Mouse (Mus musculus) hindbrain, postnatal 0 days (tissue): ENCODE data around the gene Ccr4. TPM values are rescaled to one million over a fixed set of nuclear protein-coding genes. Genes with fewer than 3 reads are reported as not detected.

Experiments used
- ATAC-seq: fragments of 200-750 bp; cut with Nextera tagmentation; 2 replicates; pipeline ENCODE4 v1.8.0; 2017; ENCODE audit warnings: mild to moderate bottlenecking, moderate TSS enrichment, moderate library complexity
- DNase-seq: peaks from one replicate; pipeline ENCODE4 v3.0.0-alpha.2; 2015; ENCODE audit warnings: low spot score
- H3K27ac ChIP-seq: fragments of 300-500 bp; sonication (generic); 2 replicates; pipeline ENCODE4 v1.5.1; 2014; ENCODE audit warnings: mild to moderate bottlenecking
- H3K27me3 ChIP-seq: fragments of 300-500 bp; sonication (generic); 2 replicates; pipeline ENCODE4 v1.6.1; 2014; ENCODE audit warnings: low read length, mixed read lengths; ENCODE audit not compliant: insufficient read depth
- H3K36me3 ChIP-seq: fragments of 300-500 bp; sonication (generic); 2 replicates; pipeline ENCODE4 v1.6.1; 2014; ENCODE audit warnings: low read length, mixed read lengths; ENCODE audit not compliant: insufficient read depth
- H3K4me1 ChIP-seq: fragments of 300-500 bp; sonication (generic); 2 replicates; pipeline ENCODE4 v1.6.1; 2014; ENCODE audit warnings: antibody characterized with exemption, low read length, mixed read lengths; ENCODE audit not compliant: insufficient read depth
- H3K4me2 ChIP-seq: fragments of 300-500 bp; sonication (generic); 2 replicates; pipeline ENCODE4 v1.6.1; 2014; ENCODE audit warnings: low read depth, mild to moderate bottlenecking, low read length, moderate library complexity, mixed read lengths
- H3K4me3 ChIP-seq: fragments of 300-500 bp; sonication (generic); 2 replicates; pipeline ENCODE4 v1.5.1; 2014; ENCODE audit warnings: low read length
- H3K9ac ChIP-seq: fragments of 300-500 bp; sonication (generic); replicated peaks from 2 replicates; pipeline ENCODE4 v1.6.1; 2014; ENCODE audit warnings: mild to moderate bottlenecking, low read length, moderate library complexity, mixed read lengths
- H3K9me3 ChIP-seq: fragments of 300-500 bp; sonication (generic); 2 replicates; pipeline ENCODE4 v1.6.1; 2016; ENCODE audit warnings: low read length, mixed read lengths
- CTCF ChIP-seq: IDR thresholded peaks from 2 replicates; pipeline ENCODE4 v1.5.1; 2016; ENCODE audit warnings: antibody characterized with exemption, control low read depth, low read depth
- WGBS: fragments of 180-500 bp; shearing (Covaris S2); extraction: QIAGEN DNeasy Blood & Tissue Kit; methylation state at CpG from one replicate; pipeline ENCODE4 v1.1.7; 2014; 5-methylcytosine and 5-hydroxymethylcytosine counted together
- polyA plus RNA-seq: library from polyadenylated mRNA; unstranded; fragments of >200 nt; fragmentation: Nextera tagmentation; extraction: Ambion mirVana; gene quantifications from 2 replicates; pipeline ENCODE4 v1.2.1, GENCODE M21; 2015
- total RNA-seq: library from RNA; depleted of rRNA; stranded (reverse); fragments of >200 nt; gene quantifications from 2 replicates; pipeline ENCODE4 v1.2.3, GENCODE M21; 2014

Gene Ccr4
- total and polyA plus RNA-seq, 2 experiments from 2014 or later: not detected

DNA sequence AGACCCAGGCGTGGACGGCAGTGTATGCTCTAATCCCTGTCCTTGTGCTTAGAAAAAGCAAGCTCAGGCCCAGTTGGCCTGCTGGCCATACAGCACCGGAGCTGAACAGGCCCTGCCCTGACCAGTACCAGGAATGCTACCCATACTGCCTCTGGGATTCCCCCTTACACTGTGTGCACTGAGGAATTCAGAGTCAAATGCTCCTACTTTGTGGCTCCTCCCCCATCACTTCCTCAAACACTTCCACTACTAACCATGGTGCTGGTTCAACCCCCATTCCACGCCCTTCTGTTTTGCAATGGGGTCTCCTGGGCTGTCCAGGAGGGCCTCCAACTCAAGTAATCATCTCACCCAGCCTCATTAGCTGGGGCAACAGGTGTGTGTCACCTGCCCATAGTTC lies 29.1 kb upstream of the Ccr4 start:
- H3K4me1 ChIP-seq: no peaks in the 10 kb centered on the region
- 76% methylated on average over 4 of the region's 4 CpGs for WGBS

DNA sequence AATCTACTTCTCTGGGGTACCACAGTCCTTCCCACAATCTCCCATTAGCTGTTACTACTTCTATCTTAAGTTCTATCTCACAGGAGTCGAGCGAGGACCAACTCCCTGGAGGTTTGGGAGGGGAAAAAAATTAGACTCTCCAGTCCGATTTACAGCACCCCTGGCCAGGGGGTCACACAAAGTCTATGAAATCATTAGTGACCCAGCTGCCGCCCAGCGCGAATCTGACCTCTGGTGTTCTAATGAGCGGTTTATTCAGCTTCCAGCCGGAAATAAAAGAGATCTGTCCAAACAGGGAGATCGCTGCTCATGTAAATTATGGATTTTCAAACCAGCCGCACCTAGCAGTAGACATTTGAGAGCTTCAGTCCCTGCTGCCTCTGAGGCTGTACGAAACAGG lies 26.6 kb upstream of the Ccr4 start:
- Histone ChIP-seq H3K27me3 (no peaks in the 10 kb centered on the region), H3K9ac (no peak overlapping the region), H3K4me1 (no peaks in the 10 kb centered on the region), H3K36me3 (no peaks in the 10 kb centered on the region), H3K9me3 (no peaks in the 10 kb centered on the region), H3K4me2 (no peak overlapping the region), H3K27ac (no peak overlapping the region), H3K4me3 (no peak overlapping the region)
- no peak for TF ChIP-seq CTCF
- WGBS: 35% methylated on average over 11 of the region's 11 CpGs
- DNase-seq (no peak), ATAC-seq (no peak)

More for the DNA sequence above, 29.1 kb upstream of the Ccr4 start:
- Histone ChIP-seq H3K27ac (no peak overlapping the region), H3K4me3 (no peak overlapping the region), H3K4me2 (no peak overlapping the region), H3K27me3 (no peaks in the 10 kb centered on the region), H3K9ac (no peak overlapping the region), H3K9me3 (no peaks in the 10 kb centered on the region), H3K36me3 (no peaks in the 10 kb centered on the region)
- DNase-seq: no peak
- no peak for TF ChIP-seq CTCF
- no peak for ATAC-seq

DNA sequence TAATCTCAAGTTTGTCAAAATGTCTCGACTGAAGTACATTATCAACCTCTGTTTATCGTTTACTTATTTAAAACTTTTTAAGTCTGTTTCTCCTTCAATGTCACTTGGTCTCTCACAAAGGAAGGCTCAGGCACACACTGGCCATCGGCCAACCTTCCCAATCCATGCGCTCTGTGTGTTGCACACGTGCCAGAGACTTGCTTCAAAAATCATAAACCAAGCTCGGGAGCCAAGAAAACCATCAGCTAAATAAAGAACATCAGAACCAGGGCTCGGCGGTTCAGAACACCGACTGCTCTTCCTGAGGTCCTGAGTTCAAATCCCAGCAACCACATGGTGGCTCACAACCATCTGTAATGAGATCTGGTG lies 23.9 kb upstream of the Ccr4 start:
- Histone ChIP-seq H3K36me3 (no peaks in the 10 kb centered on the region), H3K9me3 (no peaks in the 10 kb centered on the region), H3K4me3 (no peak overlapping the region), H3K27ac (no peak overlapping the region), H3K9ac (no peak overlapping the region), H3K4me2 (no peak overlapping the region), H3K27me3 (no peaks in the 10 kb centered on the region), H3K4me1 (no peaks in the 10 kb centered on the region)
- no peak for TF ChIP-seq CTCF
- DNase-seq (no peak), ATAC-seq (no peak)
- 25% methylated on average over 9 of the region's 9 CpGs for WGBS

DNA sequence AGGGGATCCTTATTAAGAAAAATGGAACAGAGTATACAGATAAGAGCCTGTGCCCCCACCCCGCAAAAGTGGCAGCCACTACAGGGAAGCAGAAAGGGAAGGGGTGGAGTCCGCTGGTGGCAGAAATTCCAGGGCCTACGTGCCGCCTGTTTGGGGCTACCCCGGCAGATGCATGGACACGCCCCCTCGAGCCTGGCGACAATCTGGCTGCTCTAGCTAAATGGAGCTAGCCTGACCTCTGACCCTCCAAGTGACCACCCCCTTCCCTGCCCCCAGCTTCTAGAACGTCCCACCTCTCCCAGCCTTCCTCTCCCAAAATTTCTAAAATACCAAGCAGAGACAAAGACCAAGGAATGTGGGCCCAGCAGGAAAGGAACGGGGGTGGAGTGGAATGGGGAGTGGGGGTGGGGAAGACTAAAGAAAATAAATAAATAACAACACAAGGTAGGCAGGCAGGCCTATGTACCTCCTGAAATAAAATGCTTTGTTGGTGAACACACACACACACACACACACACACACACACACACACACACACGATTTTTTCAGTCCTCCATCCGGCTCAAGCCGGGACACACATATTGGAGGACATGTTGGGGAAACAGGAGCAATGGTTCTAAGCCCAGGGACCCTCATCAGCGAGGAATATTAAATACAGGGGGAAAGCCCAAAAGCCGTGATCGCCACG lies 23.4 kb upstream of the Ccr4 start:
- DNase-seq (no peak), ATAC-seq (no peak)
- Histone ChIP-seq H3K4me3 (no peak overlapping the region), H3K9me3 (no peaks in the 10 kb centered on the region), H3K27ac (no peak overlapping the region), H3K4me1 (no peaks in the 10 kb centered on the region), H3K27me3 (no peaks in the 10 kb centered on the region), H3K4me2 (no peak overlapping the region), H3K36me3 (no peaks in the 10 kb centered on the region), H3K9ac (no peak overlapping the region)
- 15% methylated on average over 17 of the region's 17 CpGs for WGBS
- no peak for TF ChIP-seq CTCF

DNA sequence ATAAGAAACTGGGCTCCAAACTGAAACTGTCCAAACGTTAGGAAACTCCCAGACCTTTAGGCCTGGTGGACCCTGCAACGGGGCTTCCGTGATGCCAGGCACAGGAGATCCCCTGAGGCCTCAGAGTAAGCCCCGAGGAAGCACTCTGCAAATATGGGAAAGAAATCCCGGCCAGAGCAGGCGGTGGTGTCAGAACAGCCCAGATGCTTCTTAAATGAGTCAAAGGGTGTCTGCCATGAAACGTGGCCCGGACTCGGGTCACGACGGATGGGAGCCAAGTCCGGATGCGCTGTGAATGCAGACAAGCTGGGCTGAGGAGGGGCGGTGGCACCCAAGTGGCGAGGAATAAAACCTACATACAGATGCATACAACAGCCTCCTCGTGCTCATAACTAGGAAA lies 22.4 kb upstream of the Ccr4 start:
- peak overlapping the region; percentile 19 for H3K4me2 ChIP-seq
- no peaks in the 10 kb centered on the region for H3K4me1 ChIP-seq
- H3K27ac ChIP-seq: no peak overlapping the region
- ATAC-seq (no peak), DNase-seq (peak; percentile 48)
- TF ChIP-seq CTCF: no peak
- H3K9ac ChIP-seq: no peak overlapping the region
- no peak overlapping the region for H3K4me3 ChIP-seq
- H3K9me3 ChIP-seq: no peaks in the 10 kb centered on the region
- WGBS: 6% methylated on average over 16 of the region's 16 CpGs
- no peaks in the 10 kb centered on the region for H3K36me3 ChIP-seq
- H3K27me3 ChIP-seq: no peaks in the 10 kb centered on the region

DNA sequence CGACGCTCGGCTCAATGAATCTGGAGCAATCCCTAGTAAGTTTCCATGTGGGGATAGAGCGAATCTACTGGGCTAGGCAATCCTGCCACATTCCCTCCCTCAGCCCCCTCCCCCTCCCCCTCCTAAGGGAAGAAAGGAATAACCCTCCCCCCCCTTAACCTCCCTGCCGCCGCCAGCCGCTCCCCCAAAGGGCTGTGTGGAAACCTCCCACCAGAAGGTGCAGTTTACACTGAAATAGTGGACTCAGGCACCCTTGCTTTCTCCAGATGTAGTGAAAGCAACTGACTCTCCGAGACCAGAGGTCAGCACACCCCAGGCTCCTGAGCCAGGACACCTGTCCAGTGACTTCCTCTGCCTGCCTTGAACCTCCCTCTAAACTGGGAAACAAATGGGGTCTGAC lies 21.9 kb upstream of the Ccr4 start:
- no peak for ATAC-seq

DNA sequence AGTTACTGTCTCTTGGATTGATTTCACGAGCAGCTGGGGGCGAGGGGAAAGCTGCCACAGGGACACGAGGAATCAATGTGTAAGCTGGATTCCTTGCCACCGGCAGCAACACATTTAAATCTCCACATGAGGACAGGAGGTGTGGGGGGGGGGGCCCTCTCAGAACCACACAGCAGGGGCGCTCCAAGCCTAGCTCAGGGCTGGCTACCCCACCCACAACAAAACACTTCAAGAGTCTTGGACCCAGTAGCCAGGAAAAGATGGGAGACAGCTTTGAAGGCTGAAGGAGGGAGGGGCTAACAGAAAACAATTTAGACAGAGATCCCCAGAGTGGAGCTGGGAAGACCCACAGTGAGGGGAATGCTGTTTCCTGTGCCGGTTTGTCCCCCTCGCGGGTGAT lies 21.2 kb upstream of the Ccr4 start:
- no peak for DNase-seq

More for the DNA sequence above, 21.9 kb upstream of the Ccr4 start:
- Histone ChIP-seq H3K9ac (no peak overlapping the region), H3K36me3 (no peaks in the 10 kb centered on the region), H3K4me1 (no peaks in the 10 kb centered on the region), H3K9me3 (no peaks in the 10 kb centered on the region), H3K27me3 (no peaks in the 10 kb centered on the region), H3K4me2 (peak overlapping the region; percentile 19), H3K4me3 (no peak overlapping the region), H3K27ac (no peak overlapping the region)
- DNase-seq: no peak
- WGBS: 16% methylated on average over 8 of the region's 8 CpGs
- no peak for TF ChIP-seq CTCF

More for the DNA sequence above, 21.2 kb upstream of the Ccr4 start:
- Histone ChIP-seq H3K27me3 (no peaks in the 10 kb centered on the region), H3K9ac (no peak overlapping the region), H3K9me3 (no peaks in the 10 kb centered on the region), H3K4me3 (no peak overlapping the region), H3K36me3 (no peaks in the 10 kb centered on the region), H3K4me1 (no peaks in the 10 kb centered on the region), H3K4me2 (no peak overlapping the region), H3K27ac (no peak overlapping the region)
- no peak for ATAC-seq
- WGBS: 13% methylated on average over 8 of the region's 8 CpGs
- no peak for TF ChIP-seq CTCF
